Mouse (Mus musculus): ENCODE measurements at regions not wholly inside any gene's neighbourhood (a gene's known extent, or its start where the extent isn't known, plus 50 kb on each side); places are given as distances from the start of the nearest gene placed in this dataset.

GRCm38 (mm10) chr14:61968467-61968866 lies 323.9 kb upstream of the Rnaseh2b start:
- no peak for DNase-seq (ENCODE audit: low spot score)
- intact Hi-C loops (cut with DNase I): no loop called here

- intact Hi-C loops (cut with DNase I): no loop called here
Observed at GRCm38 (mm10) chr14:61968957-61969535, 323.3 kb upstream of the Rnaseh2b start.

GRCm38 (mm10) chr14:61970591-61970990 lies 321.8 kb upstream of the Rnaseh2b start:
- intact Hi-C loops (cut with DNase I): no loop called here
- no peak for DNase-seq (ENCODE audit: low spot score)

More at GRCm38 (mm10) chr14:61968957-61969535, 323.3 kb upstream of the Rnaseh2b start:
- DNase-seq (ENCODE audit: low spot score): no peak

GRCm38 (mm10) chr14:61971100-61972088 lies 321.0 kb upstream of the Rnaseh2b start:
- DNase-seq (ENCODE audit: low spot score): no peak
- intact Hi-C loops (cut with DNase I): no loop called here

- intact Hi-C loops (cut with DNase I): no loop called here
- DNase-seq (ENCODE audit: low spot score): no peak
Observed at GRCm38 (mm10) chr14:61975301-61975732, 317.1 kb upstream of the Rnaseh2b start.

- intact Hi-C loops (cut with DNase I): no loop called here
- DNase-seq (ENCODE audit: low spot score): no peak
Observed at GRCm38 (mm10) chr14:61980581-61980980, 311.8 kb upstream of the Rnaseh2b start.

- intact Hi-C loops (cut with DNase I): no loop called here
- no peak for DNase-seq (ENCODE audit: low spot score)
Observed at GRCm38 (mm10) chr14:61985575-61985974, 306.8 kb upstream of the Rnaseh2b start.

- no peak for DNase-seq (ENCODE audit: low spot score)
- intact Hi-C loops (cut with DNase I): no loop called here
Observed at GRCm38 (mm10) chr14:61986203-61986602, 306.2 kb upstream of the Rnaseh2b start.

- no peak for DNase-seq (ENCODE audit: low spot score)
Observed at GRCm38 (mm10) chr14:61995253-61995652, 297.1 kb upstream of the Rnaseh2b start.

GRCm38 (mm10) chr14:61997736-61998135 lies 294.7 kb upstream of the Rnaseh2b start:
- intact Hi-C loops (cut with DNase I): no loop called here
- DNase-seq (ENCODE audit: low spot score): no peak

More at GRCm38 (mm10) chr14:61995253-61995652, 297.1 kb upstream of the Rnaseh2b start:
- intact Hi-C loops (cut with DNase I): no loop called here

- intact Hi-C loops (cut with DNase I): no loop called here
- no peak for DNase-seq (ENCODE audit: low spot score)
Observed at GRCm38 (mm10) chr14:61998259-61998658, 294.1 kb upstream of the Rnaseh2b start.

GRCm38 (mm10) chr14:62001481-62001949 lies 290.9 kb upstream of the Rnaseh2b start:
- intact Hi-C loops (cut with DNase I): no loop called here
- no peak for DNase-seq (ENCODE audit: low spot score)

GRCm38 (mm10) chr14:62002131-62002530 lies 290.3 kb upstream of the Rnaseh2b start:
- DNase-seq (ENCODE audit: low spot score): no peak

GRCm38 (mm10) chr14:62003013-62003781 lies 289.2 kb upstream of the Rnaseh2b start:
- intact Hi-C loops (cut with DNase I): no loop called here
- DNase-seq (ENCODE audit: low spot score): no peak

More at GRCm38 (mm10) chr14:62002131-62002530, 290.3 kb upstream of the Rnaseh2b start:
- intact Hi-C loops (cut with DNase I): no loop called here

- DNase-seq (ENCODE audit: low spot score): no peak
- intact Hi-C loops (cut with DNase I): no loop called here
Observed at GRCm38 (mm10) chr14:62003797-62004196, 288.6 kb upstream of the Rnaseh2b start.

GRCm38 (mm10) chr14:62008707-62009106 lies 283.7 kb upstream of the Rnaseh2b start:
- intact Hi-C loops (cut with DNase I): no loop called here
- no peak for DNase-seq (ENCODE audit: low spot score)

GRCm38 (mm10) chr14:62018804-62019203 lies 273.6 kb upstream of the Rnaseh2b start:
- no peak for DNase-seq (ENCODE audit: low spot score)
- intact Hi-C loops (cut with DNase I): no loop called here

- intact Hi-C loops (cut with DNase I): no loop called here
- no peak for DNase-seq (ENCODE audit: low spot score)
Observed at GRCm38 (mm10) chr14:62020996-62021395, 271.4 kb upstream of the Rnaseh2b start.

- intact Hi-C loops (cut with DNase I): no loop called here
- no peak for DNase-seq (ENCODE audit: low spot score)
Observed at GRCm38 (mm10) chr14:62022193-62022592, 270.2 kb upstream of the Rnaseh2b start.

- DNase-seq (ENCODE audit: low spot score): no peak
- intact Hi-C loops (cut with DNase I): no loop called here
Observed at GRCm38 (mm10) chr14:62023022-62023421, 269.4 kb upstream of the Rnaseh2b start.

Measured in heart, postnatal 25 days (tissue).